Mouse (Mus musculus) lung, adult 10 weeks (tissue): Measurements from ENCODE around the gene Yju2. TPM values are rescaled to one million over a fixed set of nuclear protein-coding genes. Genes with fewer than 3 reads are reported as not detected.

Source experiments
- polyA plus RNA-seq: library from polyadenylated mRNA; stranded (reverse); fragments of 350-450 nt; fragmentation: Illumina TruSeq; extraction: RNeasy Lipid Tissue Mini Kit (QIAGEN cat#74804); gene quantifications from one replicate; pipeline ENCODE4 v1.2.3, GENCODE M21; 2014; ENCODE audit warnings: low read depth, low replicate concordance; ENCODE audit not compliant: insufficient read depth

Yju2 gene
- 11.8 TPM for polyA plus RNA-seq

GRCm38 (mm10) chr17:55958918-55959728 is at the start of gene Yju2:
Yju2 (plus strand) TSS chr17:55959099.

GRCm38 (mm10) chr17:55949400-55949799 is 9.5 kb upstream of the Yju2 start, which contains the start of gene Zfp119b:
Zfp119b (minus strand) TSS chr17:55949500.

GRCm38 (mm10) chr17:55952447-55953027 is 6.4 kb upstream of the Yju2 start, which contains the start of gene Ebi3:
Ebi3 (plus strand) TSS chr17:55952640.

GRCm38 (mm10) chr17:55969966-55970891 is 11.3 kb downstream of the Yju2 start, which contains the start of gene Shd:
Shd (plus strand) TSS chr17:55970467.

GRCm38 (mm10) chr17:55986030-55986961 is 27.4 kb downstream of the Yju2 start, which contains the start of gene Fsd1:
Fsd1 (plus strand) TSS chr17:55986509.

GRCm38 (mm10) chr17:56005415-56006061 is 46.6 kb downstream of the Yju2 start, which contains the start of the genes Stap2 and Mpnd:
Stap2 (minus strand) TSS chr17:56005584.
Mpnd (plus strand) TSS chr17:56005711.

Other genes starting within 250 kb of the Yju2 start
- gene Pot1b, start 246.5 kb upstream of the Yju2 start, polyA plus RNA-seq, result 5.7 TPM
- 2.5 TPM for gene Adgre4, start 209.1 kb upstream of the Yju2 start, polyA plus RNA-seq
- 4.2 TPM for gene Zfp119a, start 80.2 kb upstream of the Yju2 start, polyA plus RNA-seq
- 10.6 TPM for gene Zfp959, start 67.0 kb upstream of the Yju2 start, polyA plus RNA-seq
- gene Zfp119b, start 9.6 kb upstream of the Yju2 start, polyA plus RNA-seq, result 6.3 TPM
- 3.7 TPM for gene Ebi3, start 6.5 kb upstream of the Yju2 start, polyA plus RNA-seq
- gene Shd, start 11.4 kb downstream of the Yju2 start, polyA plus RNA-seq, result 0.27 TPM
- gene Fsd1, start 27.4 kb downstream of the Yju2 start, polyA plus RNA-seq, result not detected
- 24.8 TPM for gene Stap2, start 46.5 kb downstream of the Yju2 start, polyA plus RNA-seq
- gene Mpnd, start 46.6 kb downstream of the Yju2 start, polyA plus RNA-seq, result 46.4 TPM
- gene Sh3gl1, start 77.5 kb downstream of the Yju2 start, polyA plus RNA-seq, result 29.8 TPM
- gene Chaf1a, start 81.3 kb downstream of the Yju2 start, polyA plus RNA-seq, result 1.4 TPM
- gene Ubxn6, start 115.9 kb downstream of the Yju2 start, polyA plus RNA-seq, result 44.7 TPM
- 35.9 TPM for gene Hdgfl2, start 120.5 kb downstream of the Yju2 start, polyA plus RNA-seq
- 8.1 TPM for gene Plin4, start 150.7 kb downstream of the Yju2 start, polyA plus RNA-seq
- gene Plin5, start 158.5 kb downstream of the Yju2 start, polyA plus RNA-seq, result 2.9 TPM
- gene Lrg1, start 162.9 kb downstream of the Yju2 start, polyA plus RNA-seq, result 77.3 TPM
- gene Sema6b, start 181.2 kb downstream of the Yju2 start, polyA plus RNA-seq, result 3.0 TPM
- 1.7 TPM for gene Tnfaip8l1, start 203.4 kb downstream of the Yju2 start, polyA plus RNA-seq
- 53.7 TPM for gene Mydgf, start 224.8 kb downstream of the Yju2 start, polyA plus RNA-seq